Mouse (Mus musculus): ENCODE results near the gene Ccr8. TPM values are rescaled to one million over a fixed set of nuclear protein-coding genes. Genes with fewer than 3 reads are reported as not detected.
"Not testable (repeated sequence)": the region's sequence is repeated elsewhere in the genome, so short reads cannot be mapped to it uniquely, and the experiment has no call there.

Ccr8 gene
- polyA plus RNA-seq, 1 experiment from 2014 or later: not detected

DNA sequence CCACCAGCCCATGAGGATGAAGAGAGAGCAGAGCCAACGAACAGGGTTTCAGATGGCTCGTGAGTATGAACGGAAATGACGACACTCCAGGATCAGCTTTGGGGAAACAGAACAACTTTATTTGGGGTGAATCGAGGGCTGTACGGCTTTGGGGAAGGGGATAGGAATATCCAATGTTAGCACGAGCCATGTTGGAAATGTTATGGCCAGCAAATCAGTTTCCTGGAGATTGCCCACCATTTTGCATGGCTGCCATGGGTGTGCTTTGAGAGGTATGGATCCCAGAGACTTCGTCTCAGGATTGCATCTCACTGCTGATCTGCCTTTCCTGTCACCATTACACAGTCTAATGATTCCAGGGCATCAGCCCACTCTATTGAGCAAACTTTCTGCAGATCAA is 7.4 kb downstream of the Ccr8 start:
- H3K4me2 ChIP-seq: no peak overlapping the region
- H3K27ac ChIP-seq (ENCODE audit: low read depth, low read length): no peak overlapping the region
- no peak overlapping the region for H3K4me3 ChIP-seq (ENCODE audit: low read depth, low read length)
- no peaks in the 10 kb centered on the region for H3K27me3 ChIP-seq (replicated peaks; ENCODE audit: control insufficient read depth, insufficient read depth, low read length)
- no peaks in the 10 kb centered on the region for H3K36me3 ChIP-seq (ENCODE audit: control insufficient read depth, insufficient read depth, low read length)
- ATAC-seq (replicated peaks; ENCODE audit: low FRiP score): no peak
- DNase-seq (ENCODE audit: low spot score): no peak
- H3K9me3 ChIP-seq (ENCODE audit: control insufficient read depth, low read length): no peaks in the 10 kb centered on the region
- 81% methylated on average over 8 of the region's 8 CpGs for WGBS
- H3K4me1 ChIP-seq (replicated peaks; ENCODE audit: control insufficient read depth, insufficient read depth, low read length): no peaks in the 10 kb centered on the region
- H3K9ac ChIP-seq (ENCODE audit: low read depth, low read length): no peak overlapping the region

DNA sequence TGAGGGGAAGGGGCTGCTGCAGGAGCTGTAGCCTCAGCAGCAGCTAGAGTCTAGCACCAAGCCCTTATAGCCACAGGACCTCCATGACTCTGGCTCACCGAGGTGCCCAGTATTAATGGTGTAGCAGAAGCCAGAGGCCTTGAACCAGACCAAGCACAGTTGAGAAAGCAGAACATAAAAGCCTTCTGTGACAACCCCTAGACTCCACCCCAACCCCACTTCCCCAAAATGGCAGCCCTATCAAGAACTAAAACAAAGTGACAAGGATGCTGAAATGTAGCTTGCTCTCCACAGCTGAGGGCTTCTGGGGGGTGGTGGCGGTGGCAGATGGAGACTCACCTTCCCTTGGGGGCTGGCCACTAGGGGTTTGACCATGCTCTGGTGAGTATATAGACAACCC is 9.3 kb downstream of the Ccr8 start:
- H3K4me3 ChIP-seq (ENCODE audit: low read depth, low read length): no peak overlapping the region
- no peaks in the 10 kb centered on the region for H3K9me3 ChIP-seq (ENCODE audit: control insufficient read depth, low read length)
- H3K9ac ChIP-seq (ENCODE audit: low read depth, low read length): no peak overlapping the region
- H3K36me3 ChIP-seq (ENCODE audit: control insufficient read depth, insufficient read depth, low read length): no peaks in the 10 kb centered on the region
- DNase-seq (ENCODE audit: low spot score): no peak
- 82% methylated on average over 2 of the region's 2 CpGs for WGBS
- no peak for ATAC-seq (replicated peaks; ENCODE audit: low FRiP score)
- H3K4me2 ChIP-seq: no peak overlapping the region
- no peak overlapping the region for H3K27ac ChIP-seq (ENCODE audit: low read depth, low read length)
- no peaks in the 10 kb centered on the region for H3K27me3 ChIP-seq (replicated peaks; ENCODE audit: control insufficient read depth, insufficient read depth, low read length)
- H3K4me1 ChIP-seq (replicated peaks; ENCODE audit: control insufficient read depth, insufficient read depth, low read length): no peaks in the 10 kb centered on the region

- not testable (repeated sequence) for H3K4me3 ChIP-seq (ENCODE audit: low read depth, low read length); H3K4me2 ChIP-seq; H3K9me3 ChIP-seq (ENCODE audit: control insufficient read depth, low read length); H3K9ac ChIP-seq (ENCODE audit: low read depth, low read length); DNase-seq (ENCODE audit: low spot score); ATAC-seq (replicated peaks; ENCODE audit: low FRiP score); H3K36me3 ChIP-seq (ENCODE audit: control insufficient read depth, insufficient read depth, low read length); H3K27me3 ChIP-seq (replicated peaks; ENCODE audit: control insufficient read depth, insufficient read depth, low read length); H3K27ac ChIP-seq (ENCODE audit: low read depth, low read length)
- H3K4me1 ChIP-seq (replicated peaks; ENCODE audit: control insufficient read depth, insufficient read depth, low read length): peaks cover 15% of the 10 kb centered on the region
- 89% methylated on average over 12 of the region's 12 CpGs for WGBS
Measured at GRCm38 (mm10) chr9:120108953-120109352, 17.0 kb downstream of the Ccr8 start.

- Histone ChIP-seq H3K4me1 (replicated peaks; ENCODE audit: control insufficient read depth, insufficient read depth, low read length) (peaks cover 24% of the 10 kb centered on the region), H3K36me3 (ENCODE audit: control insufficient read depth, insufficient read depth, low read length) (no peaks in the 10 kb centered on the region), H3K27ac (ENCODE audit: low read depth, low read length) (peak within 1 kb of the TSS; percentile 99), H3K27me3 (replicated peaks; ENCODE audit: control insufficient read depth, insufficient read depth, low read length) (no peaks in the 10 kb centered on the region), H3K4me3 (ENCODE audit: low read depth, low read length) (peak within 1 kb of the TSS; percentile 67), H3K4me2 (peak within 1 kb of the TSS; percentile 78), H3K9ac (ENCODE audit: low read depth, low read length) (peak within 1 kb of the TSS; percentile 84), H3K9me3 (ENCODE audit: control insufficient read depth, low read length) (no peaks in the 10 kb centered on the region)
- ATAC-seq (replicated peaks; ENCODE audit: low FRiP score) (peak; percentile 83), DNase-seq (ENCODE audit: low spot score) (peak; percentile 98)
- 1% methylated on average over 62 of the region's 62 CpGs for WGBS
Measured at GRCm38 (mm10) chr9:120110211-120111018, 18.5 kb downstream of the Ccr8 start, which contains the start of gene Slc25a38. Slc25a38 (plus strand) TSS chr9:120110374.

DNA sequence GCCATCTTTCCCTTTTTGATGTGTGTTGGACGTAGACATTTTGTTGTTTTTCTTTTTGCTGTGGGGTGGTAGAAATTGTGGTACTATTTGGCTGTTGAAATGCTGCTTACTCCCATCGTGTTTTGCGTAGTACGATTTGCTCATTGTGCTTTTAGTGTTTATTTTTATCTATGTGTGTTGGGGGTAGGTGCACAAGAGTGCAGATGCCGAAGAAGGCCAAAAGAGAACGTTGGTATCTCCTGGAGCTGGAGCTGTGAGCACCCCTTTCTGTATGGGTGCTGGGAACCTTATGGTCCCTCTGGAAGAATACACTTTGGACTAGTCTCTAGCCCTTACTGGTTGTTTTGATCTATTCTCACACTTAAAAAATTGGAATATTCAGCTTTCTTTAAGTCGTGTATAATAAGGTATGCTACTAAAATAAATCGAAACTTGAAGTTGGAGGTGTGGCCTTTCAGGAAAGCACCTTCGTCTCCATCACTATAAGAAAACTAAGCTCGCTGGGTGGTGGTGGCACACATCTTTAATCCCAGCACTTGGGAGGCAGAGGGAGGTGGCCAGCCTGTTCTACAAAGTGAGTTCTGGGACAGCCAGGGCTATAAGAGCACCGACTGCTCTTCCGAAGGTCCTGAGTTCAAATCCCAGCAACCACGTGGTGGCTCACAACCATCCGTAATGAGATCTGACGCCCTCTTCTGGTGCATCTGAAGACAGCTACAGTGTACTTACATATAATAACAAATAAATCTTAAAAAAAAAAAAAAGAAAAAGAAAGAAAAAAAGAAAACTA is 19.4 kb downstream of the Ccr8 start:
- WGBS: 68% methylated on average over 15 of the region's 15 CpGs

GRCm38 (mm10) chr9:120112472-120112871 is 20.6 kb downstream of the Ccr8 start:
- Histone ChIP-seq H3K4me2 (peak overlapping the region; percentile 60), H3K4me3 (ENCODE audit: low read depth, low read length) (peak overlapping the region; percentile 3), H3K27ac (ENCODE audit: low read depth, low read length) (peak overlapping the region; percentile 99), H3K9me3 (ENCODE audit: control insufficient read depth, low read length) (no peaks in the 10 kb centered on the region), H3K27me3 (replicated peaks; ENCODE audit: control insufficient read depth, insufficient read depth, low read length) (no peaks in the 10 kb centered on the region), H3K4me1 (replicated peaks; ENCODE audit: control insufficient read depth, insufficient read depth, low read length) (peaks cover 33% of the 10 kb centered on the region), H3K36me3 (ENCODE audit: control insufficient read depth, insufficient read depth, low read length) (peaks cover 6% of the 10 kb centered on the region; the same call in 1 of the 2 replicates), H3K9ac (ENCODE audit: low read depth, low read length) (peak overlapping the region; percentile 64)
- DNase-seq (ENCODE audit: low spot score) (no peak), ATAC-seq (replicated peaks; ENCODE audit: low FRiP score) (peak; percentile 38)
- 45% methylated on average over 6 of the region's 6 CpGs for WGBS

More for the DNA sequence above, 19.4 kb downstream of the Ccr8 start:
- Histone ChIP-seq H3K9ac (ENCODE audit: low read depth, low read length) (peak overlapping the region; percentile 67), H3K4me2 (peak overlapping the region; percentile 78), H3K27ac (ENCODE audit: low read depth, low read length) (peak overlapping the region; percentile 99), H3K4me1 (replicated peaks; ENCODE audit: control insufficient read depth, insufficient read depth, low read length) (peaks cover 24% of the 10 kb centered on the region), H3K9me3 (ENCODE audit: control insufficient read depth, low read length) (no peaks in the 10 kb centered on the region), H3K36me3 (ENCODE audit: control insufficient read depth, insufficient read depth, low read length) (no peaks in the 10 kb centered on the region), H3K4me3 (ENCODE audit: low read depth, low read length) (peak overlapping the region; percentile 67), H3K27me3 (replicated peaks; ENCODE audit: control insufficient read depth, insufficient read depth, low read length) (no peaks in the 10 kb centered on the region)
- DNase-seq (ENCODE audit: low spot score): no peak
- no peak for ATAC-seq (replicated peaks; ENCODE audit: low FRiP score)

DNA sequence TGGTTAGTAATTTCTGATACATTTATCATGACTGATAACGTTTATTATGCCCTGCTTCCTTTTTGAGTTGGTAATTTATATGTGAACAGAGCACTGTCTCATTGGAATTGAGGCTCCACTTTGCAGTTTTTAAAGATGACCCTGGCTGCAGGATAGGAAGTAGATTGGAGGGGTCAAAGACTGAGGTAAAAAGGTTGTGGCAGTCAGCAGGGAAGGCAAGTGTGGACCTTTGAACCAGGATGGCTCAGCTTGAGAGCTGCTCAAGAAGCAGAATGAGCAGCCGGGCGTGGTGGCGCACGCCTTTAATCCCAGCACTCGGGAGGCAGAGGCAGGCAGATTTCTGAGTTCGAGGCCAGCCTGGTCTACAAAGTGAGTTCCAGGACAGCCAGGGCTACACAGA is 21.5 kb downstream of the Ccr8 start:
- 81% methylated on average over 6 of the region's 7 CpGs for WGBS
- DNase-seq (ENCODE audit: low spot score) (no peak), ATAC-seq (replicated peaks; ENCODE audit: low FRiP score) (no peak)
- Histone ChIP-seq H3K4me3 (ENCODE audit: low read depth, low read length) (peak overlapping the region; percentile 3), H3K27me3 (replicated peaks; ENCODE audit: control insufficient read depth, insufficient read depth, low read length) (no peaks in the 10 kb centered on the region), H3K36me3 (ENCODE audit: control insufficient read depth, insufficient read depth, low read length) (peaks cover 15% of the 10 kb centered on the region), H3K9ac (ENCODE audit: low read depth, low read length) (peak overlapping the region; percentile 64), H3K9me3 (ENCODE audit: control insufficient read depth, low read length) (no peaks in the 10 kb centered on the region), H3K4me1 (replicated peaks; ENCODE audit: control insufficient read depth, insufficient read depth, low read length) (peaks cover 39% of the 10 kb centered on the region), H3K4me2 (peak overlapping the region; percentile 60), H3K27ac (ENCODE audit: low read depth, low read length) (peak overlapping the region; percentile 99)

DNA sequence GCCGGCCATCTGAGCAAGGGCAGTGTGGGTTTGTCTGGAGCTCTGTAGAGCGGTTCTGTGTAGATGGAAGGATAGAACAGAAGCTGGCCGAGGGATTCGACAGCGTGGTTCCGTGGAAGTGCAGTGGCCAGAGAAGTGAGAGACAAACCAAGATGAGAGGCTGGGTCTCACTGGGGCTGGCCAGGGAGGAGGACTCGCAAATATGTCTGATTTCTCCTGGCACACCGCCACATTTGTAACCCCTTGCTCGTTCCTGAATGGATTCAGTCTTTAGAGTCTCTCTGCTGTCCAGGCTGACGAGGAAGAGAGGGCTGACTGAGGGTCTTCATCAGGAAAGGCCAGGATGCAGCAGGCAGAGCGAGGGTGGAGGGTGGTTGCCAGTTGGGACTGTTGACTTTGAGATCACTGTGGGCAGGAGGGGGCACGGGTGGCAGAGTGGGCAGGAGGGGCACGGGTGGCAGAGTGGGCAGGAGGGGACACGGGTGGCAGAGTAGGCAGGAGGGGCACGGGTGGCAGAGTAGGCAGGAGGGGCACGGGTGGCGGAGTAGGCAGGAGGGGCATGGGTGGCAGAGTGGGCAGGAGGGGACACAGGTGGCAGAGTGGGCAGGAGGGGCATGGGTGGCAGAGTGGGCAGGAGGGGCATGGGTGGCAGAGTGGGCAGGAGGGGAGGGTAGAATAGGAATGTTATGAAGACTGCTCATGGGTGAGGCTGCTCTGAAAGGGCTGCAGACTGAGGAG is 22.3 kb downstream of the Ccr8 start:
- Histone ChIP-seq H3K27me3 (replicated peaks; ENCODE audit: control insufficient read depth, insufficient read depth, low read length) (no peaks in the 10 kb centered on the region), H3K9me3 (ENCODE audit: control insufficient read depth, low read length) (no peaks in the 10 kb centered on the region), H3K4me3 (ENCODE audit: low read depth, low read length) (peak overlapping the region; percentile 58), H3K27ac (ENCODE audit: low read depth, low read length) (peak overlapping the region; percentile 99), H3K4me2 (peak overlapping the region; percentile 82), H3K9ac (ENCODE audit: low read depth, low read length) (peak overlapping the region; percentile 83), H3K36me3 (ENCODE audit: control insufficient read depth, insufficient read depth, low read length) (peaks cover 19% of the 10 kb centered on the region), H3K4me1 (replicated peaks; ENCODE audit: control insufficient read depth, insufficient read depth, low read length) (peaks cover 44% of the 10 kb centered on the region)
- DNase-seq (ENCODE audit: low spot score) (no peak), ATAC-seq (replicated peaks; ENCODE audit: low FRiP score) (no peak)
- 85% methylated on average over 17 of the region's 17 CpGs for WGBS
